Mouse (Mus musculus): ENCODE results near the gene Fosl1. TPM values are rescaled to one million over a fixed set of nuclear protein-coding genes. Genes with fewer than 3 reads are reported as not detected.
A peak's percentile ranks its signal among the peaks of the same experiment; 100 is the strongest.

Gene Fosl1
- total RNA-seq, 1 experiment = 3.0 TPM

DNA sequence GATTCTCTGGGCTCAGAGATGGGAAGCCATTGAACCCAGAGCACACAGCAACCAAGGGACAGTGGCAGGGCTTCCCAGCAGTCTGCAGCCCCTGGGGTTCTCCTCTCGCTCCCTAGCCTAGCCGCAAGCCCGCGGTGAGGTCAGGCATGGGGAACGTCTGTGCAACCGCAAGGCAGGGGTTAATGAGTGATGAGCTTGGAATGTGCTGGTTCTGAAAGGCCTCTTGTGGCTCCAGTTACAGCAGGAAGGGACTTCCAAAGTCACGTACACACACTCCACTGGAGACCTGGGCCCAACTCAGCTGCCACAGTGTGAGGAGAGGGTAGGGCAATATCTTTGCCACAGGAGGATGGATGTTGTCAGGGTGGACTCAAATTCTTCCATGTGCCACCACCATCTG, 2.4 kb upstream of the Fosl1 start:
- in situ Hi-C loops (cut with MboI; ENCODE audit: low sequenced_read_pairs in 2 of 2, unreplicated experiment in 2 of 2) = no loop called here
- no peaks in the 10 kb centered on the region for H3K9me3 ChIP-seq (ENCODE audit: control insufficient read depth, insufficient read depth, low read depth, low read length)
- no peaks in the 10 kb centered on the region for H3K36me3 ChIP-seq (ENCODE audit: control insufficient read depth, insufficient read depth, low read length, poor library complexity, severe bottlenecking)
- TF ChIP-seq HCFC1 (IDR thresholded peaks at IDR 0.05; ENCODE audit: borderline replicate concordance, insufficient read depth, low read length) = no peak
- TF ChIP-seq CHD2 (IDR thresholded peaks at IDR 0.05; ENCODE audit: low read depth, low read length) = no peak
- no peak for TF ChIP-seq MAFK (IDR thresholded peaks at IDR 0.05; ENCODE audit: insufficient read depth, low read depth, low read length)
- TF ChIP-seq ZNF384 (IDR thresholded peaks at IDR 0.05; ENCODE audit: low read depth, low read length) = no peak
- no peak for TF ChIP-seq ZC3H11A (IDR thresholded peaks at IDR 0.05; ENCODE audit: borderline replicate concordance, low read depth, low read length)
- H3K27ac ChIP-seq (ENCODE audit: insufficient read depth, low read depth, low read length, poor library complexity, severe bottlenecking) = no peak overlapping the region
- H3K4me1 ChIP-seq (ENCODE audit: control insufficient read depth in 2 of 2, insufficient read depth in 2 of 2, low read length in 2 of 2, poor library complexity in 1 of 2) = peaks cover 0 to 3% of the 10 kb centered on the region in 2 experiments; a peak in 1 of 4 replicates
- no peak overlapping the region for H3K4me3 ChIP-seq (ENCODE audit: insufficient read depth in 1 of 2, low read depth in 1 of 2, low read length in 2 of 2, poor library complexity in 1 of 2, severe bottlenecking in 1 of 2)
- no peak for DNase-seq (ENCODE audit: low read depth, low spot score)
- H3K9ac ChIP-seq (ENCODE audit: insufficient read depth, low read depth, low read length, poor library complexity, severe bottlenecking) = no peak overlapping the region

DNA sequence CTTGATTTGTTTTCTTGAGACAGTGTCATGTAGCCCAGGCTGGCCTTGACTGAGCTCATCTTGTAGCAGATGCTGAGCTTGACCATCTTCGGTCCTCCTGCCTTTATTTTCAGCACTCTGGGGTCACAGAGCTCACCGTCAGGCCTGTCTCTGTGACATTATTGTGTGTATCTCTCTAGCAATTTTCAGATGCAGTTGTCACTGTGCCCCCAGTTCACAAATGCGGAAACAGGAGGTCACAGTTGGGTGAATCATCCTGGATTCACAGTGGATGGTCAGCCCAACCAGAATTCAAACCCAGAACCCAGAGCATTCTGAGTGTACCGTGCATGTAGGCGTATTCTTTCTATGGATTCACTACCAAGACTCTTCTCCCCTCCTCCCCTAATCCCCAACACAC, 1.6 kb upstream of the Fosl1 start:
- no peaks in the 10 kb centered on the region for H3K9me3 ChIP-seq (ENCODE audit: control insufficient read depth, insufficient read depth, low read depth, low read length)
- no peak overlapping the region for H3K27ac ChIP-seq (ENCODE audit: insufficient read depth, low read depth, low read length, poor library complexity, severe bottlenecking)
- H3K36me3 ChIP-seq (ENCODE audit: control insufficient read depth, insufficient read depth, low read length, poor library complexity, severe bottlenecking) = no peaks in the 10 kb centered on the region
- no peak overlapping the region for H3K4me3 ChIP-seq (ENCODE audit: insufficient read depth in 1 of 2, low read depth in 1 of 2, low read length in 2 of 2, poor library complexity in 1 of 2, severe bottlenecking in 1 of 2)
- no peak for DNase-seq (ENCODE audit: low read depth, low spot score)
- H3K9ac ChIP-seq (ENCODE audit: insufficient read depth, low read depth, low read length, poor library complexity, severe bottlenecking) = no peak overlapping the region
- peaks cover 0 to 3% of the 10 kb centered on the region in 2 experiments; a peak in 1 of 4 replicates for H3K4me1 ChIP-seq (ENCODE audit: control insufficient read depth in 2 of 2, insufficient read depth in 2 of 2, low read length in 2 of 2, poor library complexity in 1 of 2)
- no peak for TF ChIP-seq MAFK (IDR thresholded peaks at IDR 0.05; ENCODE audit: insufficient read depth, low read depth, low read length)
- no peak for TF ChIP-seq ZC3H11A (IDR thresholded peaks at IDR 0.05; ENCODE audit: borderline replicate concordance, low read depth, low read length)
- no peak for TF ChIP-seq HCFC1 (IDR thresholded peaks at IDR 0.05; ENCODE audit: borderline replicate concordance, insufficient read depth, low read length)
- no peak for TF ChIP-seq CHD2 (IDR thresholded peaks at IDR 0.05; ENCODE audit: low read depth, low read length)
- TF ChIP-seq ZNF384 (IDR thresholded peaks at IDR 0.05; ENCODE audit: low read depth, low read length) = no peak
- in situ Hi-C loops (cut with MboI; ENCODE audit: low sequenced_read_pairs in 2 of 2, unreplicated experiment in 2 of 2) = no loop called here

DNA sequence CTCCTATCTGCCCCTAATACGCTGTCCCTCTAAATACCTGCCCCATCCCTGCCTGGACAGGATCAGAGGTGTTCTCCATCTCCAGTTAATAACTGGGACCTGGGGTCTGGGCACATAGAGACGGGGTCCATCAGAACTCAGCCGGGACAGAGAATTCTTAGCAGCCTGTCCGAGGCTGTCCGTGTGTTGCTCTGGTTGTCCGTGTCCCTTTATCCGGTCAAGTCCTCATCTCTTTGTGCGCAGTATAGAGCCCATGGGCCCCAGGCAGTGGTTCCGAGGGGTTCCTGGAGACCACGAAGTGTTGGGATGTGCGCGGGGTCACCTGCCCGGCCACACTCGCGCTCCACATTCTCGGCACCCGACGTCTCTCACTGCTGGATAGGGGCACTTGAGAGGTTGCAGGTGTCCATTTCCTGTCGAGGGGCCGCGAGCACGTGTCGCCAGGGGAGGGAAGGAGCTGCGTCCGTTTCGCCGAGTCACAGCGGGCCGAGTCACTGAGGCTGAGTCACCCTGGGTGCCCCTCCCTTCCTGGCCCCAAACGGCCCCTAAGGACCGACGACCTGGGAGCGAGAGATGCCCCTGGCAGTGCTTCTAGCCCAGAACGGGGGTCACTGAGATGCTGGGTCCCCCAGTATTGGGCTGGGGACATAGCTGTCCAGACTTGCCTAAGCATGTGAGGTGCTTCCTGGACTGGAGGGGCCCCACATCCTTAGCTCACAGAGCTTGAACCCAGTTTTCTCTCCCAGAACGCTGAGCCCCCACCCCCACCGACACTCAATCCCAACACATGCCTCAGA, 1.2 kb downstream of the Fosl1 start:
- in situ Hi-C loops (cut with MboI; ENCODE audit: low sequenced_read_pairs in 2 of 2, unreplicated experiment in 2 of 2) = no loop called here
- DNase-seq (ENCODE audit: low read depth, low spot score) = no peak
- no peak overlapping the region for H3K9ac ChIP-seq (ENCODE audit: insufficient read depth, low read depth, low read length, poor library complexity, severe bottlenecking)

DNA sequence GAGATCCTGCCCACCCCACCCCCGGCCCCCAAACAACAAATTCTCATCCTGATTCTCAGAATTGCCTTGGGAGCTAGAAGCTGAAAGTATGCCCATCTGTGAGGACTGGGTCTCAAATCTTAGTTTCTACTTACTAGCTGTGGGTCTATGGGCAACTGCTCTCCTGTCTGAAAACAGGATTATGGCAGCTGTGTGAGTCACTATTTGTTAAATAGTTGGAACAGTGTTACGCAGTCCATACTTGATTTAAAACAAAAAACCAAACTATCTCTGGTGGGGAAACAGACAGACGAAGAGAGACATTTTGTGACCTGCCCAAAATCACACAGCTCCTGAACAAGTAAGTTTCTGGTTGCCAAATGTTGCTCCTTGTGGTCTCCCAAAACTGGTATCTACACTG, 2.3 kb downstream of the Fosl1 start:
- Histone ChIP-seq H3K9ac (ENCODE audit: insufficient read depth, low read depth, low read length, poor library complexity, severe bottlenecking) (no peak overlapping the region), H3K9me3 (ENCODE audit: control insufficient read depth, insufficient read depth, low read depth, low read length) (no peaks in the 10 kb centered on the region), H3K27ac (ENCODE audit: insufficient read depth, low read depth, low read length, poor library complexity, severe bottlenecking) (no peak overlapping the region), H3K4me3 (ENCODE audit: insufficient read depth in 1 of 2, low read depth in 1 of 2, low read length in 2 of 2, poor library complexity in 1 of 2, severe bottlenecking in 1 of 2) (no peak overlapping the region), H3K4me1 (ENCODE audit: control insufficient read depth in 2 of 2, insufficient read depth in 2 of 2, low read length in 2 of 2, poor library complexity in 1 of 2) (peaks cover 0 to 3% of the 10 kb centered on the region in 2 experiments; a peak in 1 of 4 replicates), H3K36me3 (ENCODE audit: control insufficient read depth, insufficient read depth, low read length, poor library complexity, severe bottlenecking) (0 out of 2 replicates have a peak, but pooled peaks cover 5% of the 10 kb centered on the region)
- no peak for DNase-seq (ENCODE audit: low read depth, low spot score)
- no peak for TF ChIP-seq MAFK (IDR thresholded peaks at IDR 0.05; ENCODE audit: insufficient read depth, low read depth, low read length)
- no peak for TF ChIP-seq ZNF384 (IDR thresholded peaks at IDR 0.05; ENCODE audit: low read depth, low read length)
- TF ChIP-seq HCFC1 (IDR thresholded peaks at IDR 0.05; ENCODE audit: borderline replicate concordance, insufficient read depth, low read length) = no peak
- no peak for TF ChIP-seq ZC3H11A (IDR thresholded peaks at IDR 0.05; ENCODE audit: borderline replicate concordance, low read depth, low read length)
- no peak for TF ChIP-seq CHD2 (IDR thresholded peaks at IDR 0.05; ENCODE audit: low read depth, low read length)
- in situ Hi-C loops (cut with MboI; ENCODE audit: low sequenced_read_pairs in 2 of 2, unreplicated experiment in 2 of 2) = no loop called here

More for the DNA sequence above, 1.2 kb downstream of the Fosl1 start:
- TF ChIP-seq CHD2 (IDR thresholded peaks at IDR 0.05; ENCODE audit: low read depth, low read length) = no peak
- TF ChIP-seq ZC3H11A (IDR thresholded peaks at IDR 0.05; ENCODE audit: borderline replicate concordance, low read depth, low read length) = no peak
- TF ChIP-seq MAFK (IDR thresholded peaks at IDR 0.05; ENCODE audit: insufficient read depth, low read depth, low read length) = peak; percentile 75
- H3K9me3 ChIP-seq (ENCODE audit: control insufficient read depth, insufficient read depth, low read depth, low read length) = no peaks in the 10 kb centered on the region
- H3K27ac ChIP-seq (ENCODE audit: insufficient read depth, low read depth, low read length, poor library complexity, severe bottlenecking) = no peak overlapping the region
- no peaks in the 10 kb centered on the region for H3K36me3 ChIP-seq (ENCODE audit: control insufficient read depth, insufficient read depth, low read length, poor library complexity, severe bottlenecking)
- peaks cover 0 to 3% of the 10 kb centered on the region in 2 experiments; a peak in 1 of 4 replicates for H3K4me1 ChIP-seq (ENCODE audit: control insufficient read depth in 2 of 2, insufficient read depth in 2 of 2, low read length in 2 of 2, poor library complexity in 1 of 2)
- peak overlapping the region; percentile 71 to 77 for H3K4me3 ChIP-seq (ENCODE audit: insufficient read depth in 1 of 2, low read depth in 1 of 2, low read length in 2 of 2, poor library complexity in 1 of 2, severe bottlenecking in 1 of 2)

Data from ES-E14 (cell line).